8 mouse cellular contexts compared by ENCODE assay signal in genomic region chr5:100663854-100664253, GRCm38 (mm10). TPM values are rescaled to one million over a fixed set of nuclear protein-coding genes. Genes with fewer than 3 reads are reported as not detected.
DNase-seq lines count a peak whose midpoint lies in the region; ATAC-seq and TF ChIP-seq lines count a peak whose summit lies in the region.

No protein-coding gene starts in this region.

- no peak for DNase-seq in gastrocnemius, adult 2 months
- no peak for DNase-seq in gastrocnemius, postnatal 4 days (ENCODE audit: low spot score in 2 of 2)
- DNase-seq in A20 (ENCODE audit: low read depth, low spot score) = peak; percentile 81
- peak; percentile 66 for DNase-seq in ZHBTc4 (ENCODE audit: low read depth, low spot score)
- peak; percentile 64 for DNase-seq in lung, postnatal 25 days (ENCODE audit: low spot score)
- DNase-seq in yolk sac, embryonic 10.5 days (ENCODE audit: low spot score) = peak; percentile 16
- no peak for DNase-seq in right cerebral cortex, postnatal 14 days

- H3K4me2 ChIP-seq in intestine, embryonic 16.5 days (ENCODE audit: low read depth, low read length) = no peak overlapping the region

- no peak overlapping the region for H3K27ac ChIP-seq in gastrocnemius, adult 2 months
- H3K27ac ChIP-seq in intestine, embryonic 16.5 days (ENCODE audit: low read length) = no peak overlapping the region

- no peak overlapping the region for H3K4me3 ChIP-seq in gastrocnemius, adult 2 months
- no peak overlapping the region for H3K4me3 ChIP-seq in intestine, embryonic 16.5 days (ENCODE audit: low read length)

- intact Hi-C loops in gastrocnemius, adult 2 months (cut with DNase I) = loop anchor here (5.0 kb wide), 1 partner anchor 117 kb away; no protein-coding TSS in a partner anchor

- H3K9ac ChIP-seq in intestine, embryonic 16.5 days (ENCODE audit: low read depth, low read length) = no peak overlapping the region

- H3K27me3 ChIP-seq in intestine, embryonic 16.5 days (replicated peaks; ENCODE audit: control insufficient read depth, insufficient read depth, low read length) = no peaks in the 10 kb centered on the region

- H3K4me1 ChIP-seq in intestine, embryonic 16.5 days (ENCODE audit: control insufficient read depth, insufficient read depth, low read length) = no peaks in the 10 kb centered on the region

- 37% methylated on average over 5 of the region's 5 CpGs for WGBS in intestine, embryonic 16.5 days

- no peaks in the 10 kb centered on the region for H3K9me3 ChIP-seq in intestine, embryonic 16.5 days (ENCODE audit: control insufficient read depth, low read length)

- TF ChIP-seq CTCF in gastrocnemius, adult 2 months (IDR thresholded peaks at IDR 0.05) = peak; percentile 75

- H3K36me3 ChIP-seq in intestine, embryonic 16.5 days (ENCODE audit: control insufficient read depth, insufficient read depth, low read length) = peaks cover 26% of the 10 kb centered on the region

- ATAC-seq in intestine, embryonic 16.5 days = peak; percentile 39

RNA-seq across cellular contexts. Expression of gene Coq2, which starts 11.1 kb away (rescaled TPM):
- total RNA-seq in gastrocnemius, adult 2 months (2021) = 10 to 100 TPM; 72.2 to 74.6 TPM
- total RNA-seq in gastrocnemius, postnatal 4 days (2021) = 10 to 100 TPM; 38.3 to 39.9 TPM
- polyA plus RNA-seq in intestine, embryonic 16.5 days (2015; fragmentation: Nextera tagmentation; extraction: Ambion mirVana) = 59.3 and 60.2 TPM in 2 replicates

RNA-seq across cellular contexts. Expression of gene Hpse, which starts 55.7 kb away (rescaled TPM):
- under 1 TPM; 0.20 to 0.45 TPM for total RNA-seq in gastrocnemius, adult 2 months (2021)
- 1 to 10 TPM; 2.2 to 2.4 TPM for total RNA-seq in gastrocnemius, postnatal 4 days (2021)
- 2.9 TPM in 2 replicates for polyA plus RNA-seq in intestine, embryonic 16.5 days (2015; fragmentation: Nextera tagmentation; extraction: Ambion mirVana)

Comparison
In these comparisons a context has a peak if more than half of its experiments do, and no peak if none do; other contexts are left out.
1. DNase-seq: peak in A20 (single experiment), ZHBTc4 (single experiment), lung, postnatal 25 days (single experiment) and yolk sac, embryonic 10.5 days (single experiment); none in gastrocnemius, adult 2 months (single experiment), gastrocnemius, postnatal 4 days (0 of 2) and right cerebral cortex, postnatal 14 days (single experiment).